Mouse (Mus musculus) ES-E14 (cell line): ENCODE measurements at regions not wholly inside any gene's neighbourhood (a gene's known extent, or its start where the extent isn't known, plus 50 kb on each side); places are given as distances from the start of the nearest gene placed in this dataset.

Source experiments
- HCFC1 ChIP-seq: IDR thresholded peaks from 2 replicates; pipeline ENCODE4 v1.6.1; 2012; ENCODE audit warnings: low read length, inconsistent platforms, borderline replicate concordance; ENCODE audit not compliant: insufficient read depth
- MAFK ChIP-seq: IDR thresholded peaks from 2 replicates; pipeline ENCODE4 v1.6.1; 2014; ENCODE audit warnings: mild to moderate bottlenecking, low read depth, low read length, inconsistent platforms; ENCODE audit not compliant: insufficient read depth
- ZC3H11A ChIP-seq: IDR thresholded peaks from 2 replicates; pipeline ENCODE4 v1.6.1; 2012; ENCODE audit warnings: low read depth, mild to moderate bottlenecking, inconsistent platforms, low read length, borderline replicate concordance

DNA sequence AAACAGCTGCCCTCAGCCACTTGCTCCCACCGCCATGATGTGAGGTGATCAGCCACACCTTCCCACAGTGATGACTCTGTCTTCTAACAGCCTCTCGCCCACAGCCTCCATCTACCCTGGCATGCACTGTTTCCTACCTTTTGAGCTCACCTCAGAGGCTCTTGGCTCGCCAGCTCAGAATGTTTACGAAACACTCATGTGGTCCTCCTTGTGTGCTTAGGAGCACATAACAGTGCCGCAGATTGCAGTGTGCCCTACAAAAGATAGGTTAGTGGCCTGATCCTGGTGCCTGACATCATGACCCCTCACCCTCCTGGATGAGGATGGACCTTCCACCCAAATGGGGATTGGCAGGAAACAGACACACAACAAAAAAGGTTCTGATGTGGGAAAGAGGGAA lies 134.3 kb upstream of the Irf2bp2 start:
- TF ChIP-seq MAFK (no peak), ZC3H11A (no peak), HCFC1 (no peak)
